Mouse (Mus musculus): ENCODE measurements around the gene Olfr70. TPM values are rescaled to one million over a fixed set of nuclear protein-coding genes. Genes with fewer than 3 reads are reported as not detected.

Olfr70 gene
- polyA plus RNA-seq, 1 experiment = not detected

- TF ChIP-seq POLR2A (IDR thresholded peaks at IDR 0.05; ENCODE audit: low read depth, low read length) (no peak), CTCF (IDR thresholded peaks at IDR 0.05; ENCODE audit: extremely low read depth, insufficient read depth, insufficient read length, insufficient replicate concordance) (no peak)
- Histone ChIP-seq H3K27ac (ENCODE audit: insufficient read depth, low read length) (no peak overlapping the region), H3K27me3 (ENCODE audit: control insufficient read depth, insufficient read depth, low read length) (no peaks in the 10 kb centered on the region), H3K4me3 (ENCODE audit: extremely low read depth, insufficient read depth, insufficient read length) (no peak overlapping the region), H3K36me3 (ENCODE audit: control insufficient read depth, insufficient read depth, low read length) (no peaks in the 10 kb centered on the region), H3K4me1 (ENCODE audit: control insufficient read depth, insufficient read depth, insufficient read length) (no peaks in the 10 kb centered on the region)
- no peak for DNase-seq (ENCODE audit: low read depth in 1 of 2, low spot score in 2 of 2)
- WGBS = 64% methylated on average over 9 of the region's 9 CpGs
Observed at GRCm38 (mm10) chr4:43695249-43695671, 5.3 kb downstream of the Olfr70 start.

GRCm38 (mm10) chr4:43694439-43695248 is 6.0 kb downstream of the Olfr70 start:
- H3K4me1 ChIP-seq (ENCODE audit: control insufficient read depth, insufficient read depth, insufficient read length) = no peaks in the 10 kb centered on the region
- no peak overlapping the region for H3K27ac ChIP-seq (ENCODE audit: insufficient read depth, low read length)
- no peaks in the 10 kb centered on the region for H3K27me3 ChIP-seq (ENCODE audit: control insufficient read depth, insufficient read depth, low read length)
- H3K36me3 ChIP-seq (ENCODE audit: control insufficient read depth, insufficient read depth, low read length) = no peaks in the 10 kb centered on the region
- no peak overlapping the region for H3K4me3 ChIP-seq (ENCODE audit: extremely low read depth, insufficient read depth, insufficient read length)
- 81% methylated on average over 1 of the region's 1 CpGs for WGBS
- no peak for DNase-seq (ENCODE audit: low read depth in 1 of 2, low spot score in 2 of 2)
- no peak for TF ChIP-seq CTCF (IDR thresholded peaks at IDR 0.05; ENCODE audit: extremely low read depth, insufficient read depth, insufficient read length, insufficient replicate concordance)
- no peak for TF ChIP-seq POLR2A (IDR thresholded peaks at IDR 0.05; ENCODE audit: low read depth, low read length)

GRCm38 (mm10) chr4:43693806-43694241 is 6.8 kb downstream of the Olfr70 start:
- no peak for TF ChIP-seq POLR2A (IDR thresholded peaks at IDR 0.05; ENCODE audit: low read depth, low read length)
- TF ChIP-seq CTCF (IDR thresholded peaks at IDR 0.05; ENCODE audit: extremely low read depth, insufficient read depth, insufficient read length, insufficient replicate concordance) = no peak
- H3K4me3 ChIP-seq (ENCODE audit: extremely low read depth, insufficient read depth, insufficient read length) = no peak overlapping the region
- no peaks in the 10 kb centered on the region for H3K27me3 ChIP-seq (ENCODE audit: control insufficient read depth, insufficient read depth, low read length)
- no peak for DNase-seq (ENCODE audit: low read depth in 1 of 2, low spot score in 2 of 2)
- no peaks in the 10 kb centered on the region for H3K4me1 ChIP-seq (ENCODE audit: control insufficient read depth, insufficient read depth, insufficient read length)
- 60% methylated on average over 5 of the region's 5 CpGs for WGBS
- H3K36me3 ChIP-seq (ENCODE audit: control insufficient read depth, insufficient read depth, low read length) = no peaks in the 10 kb centered on the region
- H3K27ac ChIP-seq (ENCODE audit: insufficient read depth, low read length) = no peak overlapping the region

GRCm38 (mm10) chr4:43691026-43691425 is 9.6 kb downstream of the Olfr70 start:
- Histone ChIP-seq H3K27me3 (ENCODE audit: control insufficient read depth, insufficient read depth, low read length) (no peaks in the 10 kb centered on the region), H3K4me3 (ENCODE audit: extremely low read depth, insufficient read depth, insufficient read length) (no peak overlapping the region), H3K27ac (ENCODE audit: insufficient read depth, low read length) (no peak overlapping the region), H3K4me1 (ENCODE audit: control insufficient read depth, insufficient read depth, insufficient read length) (no peaks in the 10 kb centered on the region), H3K36me3 (ENCODE audit: control insufficient read depth, insufficient read depth, low read length) (no peaks in the 10 kb centered on the region)
- WGBS = 56% methylated on average over 5 of the region's 5 CpGs
- TF ChIP-seq CTCF (IDR thresholded peaks at IDR 0.05; ENCODE audit: extremely low read depth, insufficient read depth, insufficient read length, insufficient replicate concordance) (no peak), POLR2A (IDR thresholded peaks at IDR 0.05; ENCODE audit: low read depth, low read length) (no peak)
- DNase-seq (ENCODE audit: low read depth in 1 of 2, low spot score in 2 of 2) = no peak

GRCm38 (mm10) chr4:43690021-43690420 is 10.6 kb downstream of the Olfr70 start:
- WGBS = 95% methylated on average over 17 of the region's 17 CpGs

GRCm38 (mm10) chr4:43679416-43680043 is 21.1 kb downstream of the Olfr70 start:
- H3K36me3 ChIP-seq (ENCODE audit: control insufficient read depth, insufficient read depth, low read length) = no peaks in the 10 kb centered on the region
- no peak for DNase-seq (ENCODE audit: low read depth in 1 of 2, low spot score in 2 of 2)
- no peaks in the 10 kb centered on the region for H3K4me1 ChIP-seq (ENCODE audit: control insufficient read depth, insufficient read depth, insufficient read length)
- H3K27me3 ChIP-seq (ENCODE audit: control insufficient read depth, insufficient read depth, low read length) = no peaks in the 10 kb centered on the region
- WGBS = 88% methylated on average over 7 of the region's 7 CpGs
- H3K4me3 ChIP-seq (ENCODE audit: extremely low read depth, insufficient read depth, insufficient read length) = no peak overlapping the region
- H3K27ac ChIP-seq (ENCODE audit: insufficient read depth, low read length) = no peak overlapping the region
- TF ChIP-seq POLR2A (IDR thresholded peaks at IDR 0.05; ENCODE audit: low read depth, low read length) (no peak), CTCF (IDR thresholded peaks at IDR 0.05; ENCODE audit: extremely low read depth, insufficient read depth, insufficient read length, insufficient replicate concordance) (no peak)

More at GRCm38 (mm10) chr4:43690021-43690420, 10.6 kb downstream of the Olfr70 start:
- DNase-seq (ENCODE audit: low read depth in 1 of 2, low spot score in 2 of 2) = no peak
- TF ChIP-seq CTCF (IDR thresholded peaks at IDR 0.05; ENCODE audit: extremely low read depth, insufficient read depth, insufficient read length, insufficient replicate concordance) = no peak
- TF ChIP-seq POLR2A (IDR thresholded peaks at IDR 0.05; ENCODE audit: low read depth, low read length) = no peak
- no peaks in the 10 kb centered on the region for H3K36me3 ChIP-seq (ENCODE audit: control insufficient read depth, insufficient read depth, low read length)
- no peak overlapping the region for H3K4me3 ChIP-seq (ENCODE audit: extremely low read depth, insufficient read depth, insufficient read length)
- H3K27me3 ChIP-seq (ENCODE audit: control insufficient read depth, insufficient read depth, low read length) = no peaks in the 10 kb centered on the region
- H3K27ac ChIP-seq (ENCODE audit: insufficient read depth, low read length) = no peak overlapping the region
- no peaks in the 10 kb centered on the region for H3K4me1 ChIP-seq (ENCODE audit: control insufficient read depth, insufficient read depth, insufficient read length)
